Mouse (Mus musculus) erythroblast, embryonic 14.5 days (primary cell): ENCODE results near the gene Cpne2.

ENCODE experiments used
- GATA1 ChIP-seq: IDR thresholded peaks from 2 replicates; pipeline ENCODE4 v1.6.1; 2012; ENCODE audit warnings: low read length, inconsistent platforms, mixed read lengths
- TAL1 ChIP-seq: IDR thresholded peaks from 3 replicates; pipeline ENCODE4 v1.6.1; 2012; ENCODE audit warnings: low read length, inconsistent platforms, mixed read lengths

DNA sequence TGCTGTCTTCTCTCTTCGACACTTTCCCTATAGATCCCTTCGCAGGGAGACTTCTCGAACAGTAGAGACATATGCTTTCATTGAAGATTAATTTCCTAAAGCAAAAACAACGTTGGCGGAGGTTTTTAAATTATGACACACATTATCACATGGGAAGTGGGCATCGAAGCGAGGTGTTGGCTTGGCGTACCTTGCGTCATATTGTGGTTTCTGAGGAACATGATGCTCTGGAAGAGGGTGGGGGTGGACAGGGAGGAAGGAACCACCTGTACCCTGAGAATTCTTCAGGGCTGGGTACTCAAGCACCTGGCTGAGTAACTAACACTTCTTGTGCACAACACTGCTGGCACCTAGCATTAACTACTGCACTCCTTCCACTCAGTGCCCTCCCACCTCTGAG is 8.2 kb upstream of the Cpne2 start:
- no peak for TF ChIP-seq GATA1
- no peak for TF ChIP-seq TAL1
